18 mouse cellular contexts compared by ENCODE assay signal in the genomic region with DNA sequence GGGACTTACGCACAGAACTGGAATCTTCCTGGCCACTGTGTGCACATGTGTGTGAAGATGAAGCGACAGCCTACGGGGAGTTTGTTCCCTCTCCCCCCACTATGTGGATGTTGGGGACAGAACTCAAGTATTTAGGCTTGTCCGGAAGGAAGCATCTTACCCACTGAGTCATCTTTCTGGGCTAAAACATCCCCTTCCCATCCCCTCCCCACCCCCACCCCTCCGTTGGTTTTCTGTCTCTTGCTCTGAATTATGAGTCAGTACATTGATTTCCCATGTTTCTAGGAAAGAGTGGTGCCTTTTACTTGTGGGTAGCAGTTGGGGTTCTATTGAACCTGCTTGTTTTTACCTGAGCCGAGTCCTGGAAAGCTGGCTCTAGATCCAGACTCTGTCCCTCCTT. TPM values are rescaled to one million over a fixed set of nuclear protein-coding genes. Genes with fewer than 3 reads are reported as not detected.
"Had no signal": no experiment of that assay in that cellular context is flagged by ENCODE, and none has a peak within 500 bp of the region (broad histone marks: within the 10 kb centered on the region; RNA-seq: fewer than 3 reads in every experiment).

No protein-coding gene starts in this region.

- DNase-seq: gastrocnemius, adult 2 months; gastrocnemius, postnatal 10 days; gastrocnemius, postnatal 25 days; heart, adult 18-20 months; heart, postnatal 10 days; heart, postnatal 4 days; kidney, adult 18-20 months; kidney, adult 8-10 months; kidney, postnatal 10 days; kidney, postnatal 25 days; kidney, postnatal 4 days; liver; liver, embryonic 13.5 days had no signal

- ATAC-seq: hindbrain, embryonic 16.5 days; inflammation-experienced regulatory T-cells, adult 6 months; intestine, embryonic 15.5 days; intestine, postnatal 0 days had no signal

RNA-seq across cellular contexts. Expression of a gene that starts 16.4 kb away (rescaled TPM):
- total RNA-seq: granulocyte monocyte progenitor cell, adult 5-6 weeks had no signal
